Mouse (Mus musculus) MEL (cell line): ENCODE measurements at regions not wholly inside any gene's neighbourhood (a gene's known extent, or its start where the extent isn't known, plus 50 kb on each side); places are given as distances from the start of the nearest gene placed in this dataset.
A peak's percentile ranks its signal among the peaks of the same experiment; 100 is the strongest.

Experiments
- DNase-seq: peaks from one replicate; pipeline ENCODE4 v3.0.0; 2011; ENCODE audit warnings: low read depth, low spot score
- H3K27ac ChIP-seq: 2 replicates; pipeline ENCODE4 v1.5.1; 2012; ENCODE audit warnings: low read depth, mild to moderate bottlenecking, control low read depth, low read length, moderate library complexity; ENCODE audit not compliant: control insufficient read depth
- H3K27me3 ChIP-seq, 2 experiments: fragments of 150-350 bp in 1 of 2; sonication (generic) in 1 of 2; 2 replicates each; pipeline ENCODE4 v1.6.1; 2012; ENCODE audit warnings: low read length in 2 of 2, mild to moderate bottlenecking in 2 of 2, improper control_type of control experiment in 1 of 2, moderate library complexity in 1 of 2; ENCODE audit not compliant: insufficient read depth in 2 of 2, control insufficient read depth in 1 of 2
- H3K36me3 ChIP-seq, 2 experiments: 2 replicates each; pipeline ENCODE4 v1.6.1; 2012 to 2014; ENCODE audit warnings: low read length in 2 of 2, improper control_type of control experiment in 1 of 2, inconsistent platforms in 1 of 2, mild to moderate bottlenecking in 1 of 2; ENCODE audit not compliant: insufficient read depth in 2 of 2, control insufficient read depth in 1 of 2
- H3K4me1 ChIP-seq, 2 experiments: fragments of 150-350 bp in 1 of 2; sonication (generic) in 1 of 2; 2 replicates each; pipeline ENCODE4 v1.6.1; 2012; ENCODE audit warnings: low read length in 2 of 2, improper control_type of control experiment in 1 of 2, mild to moderate bottlenecking in 1 of 2; ENCODE audit not compliant: insufficient read depth in 2 of 2, control insufficient read depth in 1 of 2
- H3K4me3 ChIP-seq, 2 experiments: fragments of 150-350 bp in 1 of 2; sonication (generic) in 1 of 2; 2 replicates each; pipeline ENCODE4 v1.5.1; 2012; ENCODE audit warnings: low read depth in 2 of 2, low read length in 2 of 2, mild to moderate bottlenecking in 2 of 2, moderate library complexity in 2 of 2, control low read depth in 1 of 2, improper control_type of control experiment in 1 of 2; ENCODE audit not compliant: control insufficient read depth in 1 of 2, insufficient read depth in 1 of 2
- H3K79me2 ChIP-seq: 2 replicates; pipeline ENCODE4 v1.6.1; 2012; ENCODE audit warnings: mild to moderate bottlenecking, low read length, moderate library complexity; ENCODE audit not compliant: control insufficient read depth, poor library complexity, insufficient read depth
- H3K9ac ChIP-seq: 2 replicates; pipeline ENCODE4 v1.6.1; 2012; ENCODE audit warnings: low read depth, mild to moderate bottlenecking, control low read depth, low read length, moderate library complexity; ENCODE audit not compliant: control insufficient read depth, poor library complexity, severe bottlenecking
- H3K9me3 ChIP-seq: fragments of 150-350 bp; sonication (generic); replicated peaks from 2 replicates; pipeline ENCODE4 v1.6.1; 2012; ENCODE audit warnings: mild to moderate bottlenecking, low read length, improper control_type of control experiment, moderate library complexity; ENCODE audit not compliant: insufficient read depth
- CHD1 ChIP-seq: IDR thresholded peaks from 2 replicates; pipeline ENCODE4 v1.6.1; 2012; ENCODE audit warnings: low read depth, mild to moderate bottlenecking, inconsistent platforms, low read length, improper control_type of control experiment
- CHD2 ChIP-seq: IDR thresholded peaks from 2 replicates; pipeline ENCODE4 v1.6.1; 2011; ENCODE audit warnings: low read length, improper control_type of control experiment
- ELF1 ChIP-seq: IDR thresholded peaks from 2 replicates; pipeline ENCODE4 v1.6.1; 2014; ENCODE audit warnings: low read depth, mild to moderate bottlenecking, inconsistent platforms, low read length, improper control_type of control experiment, moderate library complexity
- EP300 ChIP-seq, 2 experiments: IDR thresholded peaks; 2 replicates each; pipeline ENCODE4 v1.6.1; 2011; ENCODE audit warnings: improper control_type of control experiment in 2 of 2, low read length in 2 of 2, low read depth in 1 of 2, mild to moderate bottlenecking in 1 of 2
- ETS1 ChIP-seq: IDR thresholded peaks from 2 replicates; pipeline ENCODE4 v1.6.1; 2012; ENCODE audit warnings: low read depth, mild to moderate bottlenecking, inconsistent platforms, low read length, improper control_type of control experiment, moderate library complexity
- GABPA ChIP-seq: IDR thresholded peaks from 2 replicates; pipeline ENCODE4 v1.6.1; 2012; ENCODE audit warnings: low read depth, mild to moderate bottlenecking, inconsistent platforms, low read length, improper control_type of control experiment, moderate library complexity
- GATA1 ChIP-seq: IDR thresholded peaks from 2 replicates; pipeline ENCODE4 v1.6.1; 2011; ENCODE audit warnings: low read depth, low read length, improper control_type of control experiment
- HCFC1 ChIP-seq: IDR thresholded peaks from 2 replicates; pipeline ENCODE4 v1.6.1; 2012; ENCODE audit warnings: low read depth, mild to moderate bottlenecking, inconsistent platforms, low read length, improper control_type of control experiment, moderate library complexity
- JUND ChIP-seq: IDR thresholded peaks from 2 replicates; pipeline ENCODE4 v1.6.1; 2011; ENCODE audit warnings: low read depth, mild to moderate bottlenecking, improper control_type of control experiment, low read length
- KAT2A ChIP-seq: conservative IDR thresholded peaks from 2 replicates; pipeline ENCODE4 v1.6.1; 2012; ENCODE audit warnings: low read depth, low read length, improper control_type of control experiment, inconsistent platforms
- MAFK ChIP-seq: IDR thresholded peaks from 2 replicates; pipeline ENCODE4 v1.6.1; 2011; ENCODE audit warnings: low read depth, mild to moderate bottlenecking, low read length, improper control_type of control experiment, borderline replicate concordance
- MAX ChIP-seq: IDR thresholded peaks from 2 replicates; pipeline ENCODE4 v1.6.1; 2011; ENCODE audit warnings: low read length, improper control_type of control experiment
- MYB ChIP-seq: IDR thresholded peaks from 2 replicates; pipeline ENCODE4 v1.6.1; 2011; ENCODE audit warnings: mild to moderate bottlenecking, low read depth, low read length, improper control_type of control experiment
- NELFE ChIP-seq: IDR thresholded peaks from 2 replicates; pipeline ENCODE4 v1.6.1; 2011; ENCODE audit warnings: low read depth, low read length, improper control_type of control experiment
- NRF1 ChIP-seq: IDR thresholded peaks from 2 replicates; pipeline ENCODE4 v1.6.1; 2014; ENCODE audit warnings: low read depth, mild to moderate bottlenecking, inconsistent platforms, low read length, improper control_type of control experiment, moderate library complexity; ENCODE audit not compliant: poor library complexity, insufficient read depth, severe bottlenecking
- POLR2A ChIP-seq, 2 experiments: IDR thresholded peaks; 2 replicates each; pipeline ENCODE4 v1.6.1; 2011 to 2012; ENCODE audit warnings: low read length in 2 of 2, mild to moderate bottlenecking in 2 of 2, control low read depth in 1 of 2, improper control_type of control experiment in 1 of 2, low read depth in 1 of 2, moderate library complexity in 1 of 2; ENCODE audit not compliant: control insufficient read depth in 1 of 2, insufficient read depth in 1 of 2, poor library complexity in 1 of 2
- POLR2AphosphoS5 ChIP-seq: IDR thresholded peaks from 2 replicates; pipeline ENCODE4 v1.6.1; 2012; ENCODE audit warnings: low read depth, borderline replicate concordance, mild to moderate bottlenecking, inconsistent platforms, low read length, moderate library complexity, mixed read lengths
- RAD21 ChIP-seq: IDR thresholded peaks from 2 replicates; pipeline ENCODE4 v1.6.1; 2011; ENCODE audit warnings: mild to moderate bottlenecking, low read depth, low read length, improper control_type of control experiment
- SIN3A ChIP-seq: IDR thresholded peaks from 2 replicates; pipeline ENCODE4 v1.6.1; 2012; ENCODE audit warnings: low read length, improper control_type of control experiment, inconsistent platforms
- SMC3 ChIP-seq: IDR thresholded peaks from 2 replicates; pipeline ENCODE4 v1.6.1; 2011; ENCODE audit warnings: low read depth, low read length, improper control_type of control experiment
- TAL1 ChIP-seq: IDR thresholded peaks from 2 replicates; pipeline ENCODE4 v1.6.1; 2012; ENCODE audit warnings: mild to moderate bottlenecking, inconsistent platforms, low read length, moderate library complexity, mixed read lengths
- TBP ChIP-seq: IDR thresholded peaks from 2 replicates; pipeline ENCODE4 v1.8.0; 2011; ENCODE audit warnings: low read depth, low read length, improper control_type of control experiment
- TCF12 ChIP-seq: IDR thresholded peaks from 2 replicates; pipeline ENCODE4 v1.6.1; 2014; ENCODE audit warnings: low read depth, mild to moderate bottlenecking, inconsistent platforms, low read length, improper control_type of control experiment, moderate library complexity
- UBTF ChIP-seq: IDR thresholded peaks from 2 replicates; pipeline ENCODE4 v1.6.1; 2012; ENCODE audit warnings: low read depth, mild to moderate bottlenecking, inconsistent platforms, low read length, improper control_type of control experiment, moderate library complexity, borderline replicate concordance; ENCODE audit not compliant: insufficient read depth
- USF1 ChIP-seq: IDR thresholded peaks from 2 replicates; pipeline ENCODE4 v1.6.1; 2014; ENCODE audit warnings: low read depth, mild to moderate bottlenecking, inconsistent platforms, low read length, improper control_type of control experiment, moderate library complexity
- USF2 ChIP-seq, 2 experiments: IDR thresholded peaks; 2 replicates each; pipeline ENCODE4 v1.6.1; 2011 to 2012; ENCODE audit warnings: improper control_type of control experiment in 2 of 2, low read length in 2 of 2, borderline replicate concordance in 1 of 2, inconsistent platforms in 1 of 2, low read depth in 1 of 2, mild to moderate bottlenecking in 1 of 2; ENCODE audit not compliant: insufficient read depth in 1 of 2
- ZKSCAN1 ChIP-seq: IDR thresholded peaks from 2 replicates; pipeline ENCODE4 v1.6.1; 2012; ENCODE audit warnings: low read depth, mild to moderate bottlenecking, inconsistent platforms, low read length, improper control_type of control experiment, moderate library complexity

- no peak overlapping the region for H3K4me3 ChIP-seq
- no peak for TF ChIP-seq MYB
- TF ChIP-seq USF1: no peak
- TF ChIP-seq UBTF: no peak
- TF ChIP-seq SMC3: no peak
- no peak for TF ChIP-seq ELF1
- no peak for TF ChIP-seq HCFC1
- TF ChIP-seq POLR2AphosphoS5: no peak
- no peak for TF ChIP-seq GABPA
- TF ChIP-seq TCF12: no peak
- no peak for TF ChIP-seq MAFK
- TF ChIP-seq KAT2A: no peak
- no peak for TF ChIP-seq NELFE
- no peaks in the 10 kb centered on the region for H3K4me1 ChIP-seq
- H3K27ac ChIP-seq: no peak overlapping the region
- H3K9me3 ChIP-seq: no peaks in the 10 kb centered on the region
- H3K27me3 ChIP-seq: no peaks in the 10 kb centered on the region
- no peak for DNase-seq
- H3K9ac ChIP-seq: no peak overlapping the region
- no peaks in the 10 kb centered on the region for H3K79me2 ChIP-seq
- no peaks in the 10 kb centered on the region for H3K36me3 ChIP-seq
Observed at GRCm38 (mm10) chr5:44383049-44383448, 156.6 kb upstream of the Tapt1 start.

GRCm38 (mm10) chr5:44370006-44370405 lies 143.6 kb upstream of the Tapt1 start:
- DNase-seq: peak; percentile 39
- H3K4me1 ChIP-seq: no peaks in the 10 kb centered on the region
- no peaks in the 10 kb centered on the region for H3K79me2 ChIP-seq
- H3K27ac ChIP-seq: no peak overlapping the region
- H3K27me3 ChIP-seq: no peaks in the 10 kb centered on the region
- H3K36me3 ChIP-seq: no peaks in the 10 kb centered on the region
- no peaks in the 10 kb centered on the region for H3K9me3 ChIP-seq
- H3K9ac ChIP-seq: no peak overlapping the region
- TF ChIP-seq GABPA: no peak
- no peak for TF ChIP-seq JUND
- TF ChIP-seq SMC3: no peak
- no peak for TF ChIP-seq POLR2AphosphoS5
- no peak for TF ChIP-seq TAL1
- TF ChIP-seq TBP: no peak
- peak in 1 of 2 experiments; percentile 57; a peak in 1 of 4 replicates for TF ChIP-seq USF2 (IDR thresholded peaks at IDR 0.05; ENCODE audit: borderline replicate concordance in 1 of 2, insufficient read depth in 1 of 2, low read depth in 1 of 2, low read length in 2 of 2)
- no peak for TF ChIP-seq POLR2A (IDR thresholded peaks at IDR 0.05; ENCODE audit: control insufficient read depth in 1 of 2, insufficient read depth in 1 of 2, low read depth in 1 of 2, low read length in 2 of 2, poor library complexity in 1 of 2)
- TF ChIP-seq SIN3A: no peak
- no peak for TF ChIP-seq CHD2
- no peak for TF ChIP-seq ZKSCAN1
- no peak for TF ChIP-seq RAD21
- no peak for TF ChIP-seq EP300 (IDR thresholded peaks at IDR 0.05; ENCODE audit: low read depth in 1 of 2, low read length in 2 of 2)
- TF ChIP-seq ETS1: no peak
- TF ChIP-seq CHD1: no peak
- no peak for TF ChIP-seq MYB
- TF ChIP-seq MAX: 0 out of 2 replicates have a peak, but pooled peaks have one; percentile 42
- no peak for TF ChIP-seq MAFK
- no peak for TF ChIP-seq TCF12
- TF ChIP-seq USF1: peak; percentile 91
- no peak for TF ChIP-seq HCFC1
- TF ChIP-seq NRF1: no peak
- no peak; the same call in 1 of the 2 replicates for TF ChIP-seq GATA1
- TF ChIP-seq, all 39 proteins: peak for 3
- peak overlapping the region; percentile 19 to 21; a peak in 1 of 4 replicates for H3K4me3 ChIP-seq
